Mouse (Mus musculus): ENCODE results near the gene Olfr427. TPM values are rescaled to one million over a fixed set of nuclear protein-coding genes. Genes with fewer than 3 reads are reported as not detected.
"Not testable (repeated sequence)": the region's sequence is repeated elsewhere in the genome, so short reads cannot be mapped to it uniquely, and the experiment has no call there.

Gene Olfr427
- not detected in 2 replicates for polyA plus RNA-seq (2012; rRNA removed)

GRCm38 (mm10) chr1:174096591-174096990, at the start of gene Olfr427:
Olfr427 (plus strand) TSS chr1:174096891.
- WGBS, result 87% methylated on average over 1 of the region's 1 CpGs
- no peaks in the 10 kb centered on the region for H3K36me3 ChIP-seq (ENCODE audit: control insufficient read depth, insufficient read depth, low read length)
- H3K4me1 ChIP-seq (ENCODE audit: control insufficient read depth, insufficient read depth, insufficient read length, low read length), result no peaks in the 10 kb centered on the region
- H3K27ac ChIP-seq (ENCODE audit: insufficient read depth, low read depth, low read length), result no peak within 1 kb of the TSS
- no peak for TF ChIP-seq CTCF (IDR thresholded peaks at IDR 0.05; ENCODE audit: extremely low read depth, insufficient read length, insufficient replicate concordance, low read depth, low read length)
- TF ChIP-seq POLR2A (IDR thresholded peaks at IDR 0.05; ENCODE audit: low read depth, low read length), result no peak
- H3K27me3 ChIP-seq (ENCODE audit: control insufficient read depth, insufficient read depth, low read length), result no peaks in the 10 kb centered on the region
- no peak within 1 kb of the TSS for H3K4me3 ChIP-seq (ENCODE audit: low read depth, low read length)

- H3K4me3 ChIP-seq (ENCODE audit: low read depth, low read length); H3K27ac ChIP-seq (ENCODE audit: insufficient read depth, low read depth, low read length); H3K36me3 ChIP-seq (ENCODE audit: control insufficient read depth, insufficient read depth, low read length); H3K4me1 ChIP-seq (ENCODE audit: control insufficient read depth, insufficient read depth, insufficient read length, low read length); H3K27me3 ChIP-seq (ENCODE audit: control insufficient read depth, insufficient read depth, low read length): not testable (repeated sequence)
- 74% methylated on average over 6 of the region's 6 CpGs for WGBS
Measured at GRCm38 (mm10) chr1:174048227-174048626, 48.5 kb upstream of the Olfr427 start.

- no peaks in the 10 kb centered on the region for H3K4me1 ChIP-seq (ENCODE audit: control insufficient read depth, insufficient read depth, insufficient read length, low read length)
- H3K4me3 ChIP-seq (ENCODE audit: low read depth, low read length), result no peak within 1 kb of the TSS
- no peaks in the 10 kb centered on the region for H3K27me3 ChIP-seq (ENCODE audit: control insufficient read depth, insufficient read depth, low read length)
- WGBS, result 55% methylated on average over 2 of the region's 2 CpGs
- no peaks in the 10 kb centered on the region for H3K36me3 ChIP-seq (ENCODE audit: control insufficient read depth, insufficient read depth, low read length)
- no peak for TF ChIP-seq CTCF (IDR thresholded peaks at IDR 0.05; ENCODE audit: extremely low read depth, insufficient read length, insufficient replicate concordance, low read depth, low read length)
- TF ChIP-seq POLR2A (IDR thresholded peaks at IDR 0.05; ENCODE audit: low read depth, low read length), result no peak
- H3K27ac ChIP-seq (ENCODE audit: insufficient read depth, low read depth, low read length), result no peak within 1 kb of the TSS
Measured at GRCm38 (mm10) chr1:174048893-174049292, 47.8 kb upstream of the Olfr427 start, which contains the start of gene Olfr432. Olfr432 (plus strand) TSS chr1:174049205.

GRCm38 (mm10) chr1:174049357-174049756, 47.3 kb upstream of the Olfr427 start:
- WGBS, result 65% methylated on average over 4 of the region's 4 CpGs
- not testable (repeated sequence) for H3K27me3 ChIP-seq (ENCODE audit: control insufficient read depth, insufficient read depth, low read length); H3K27ac ChIP-seq (ENCODE audit: insufficient read depth, low read depth, low read length); H3K36me3 ChIP-seq (ENCODE audit: control insufficient read depth, insufficient read depth, low read length); H3K4me3 ChIP-seq (ENCODE audit: low read depth, low read length); H3K4me1 ChIP-seq (ENCODE audit: control insufficient read depth, insufficient read depth, insufficient read length, low read length)

GRCm38 (mm10) chr1:174050532-174050931, 46.2 kb upstream of the Olfr427 start:
- no peak overlapping the region for H3K4me3 ChIP-seq (ENCODE audit: low read depth, low read length)
- 90% methylated on average over 4 of the region's 4 CpGs for WGBS
- H3K36me3 ChIP-seq (ENCODE audit: control insufficient read depth, insufficient read depth, low read length), result no peaks in the 10 kb centered on the region
- H3K4me1 ChIP-seq (ENCODE audit: control insufficient read depth, insufficient read depth, insufficient read length, low read length), result no peaks in the 10 kb centered on the region
- H3K27ac ChIP-seq (ENCODE audit: insufficient read depth, low read depth, low read length), result no peak overlapping the region
- TF ChIP-seq CTCF (IDR thresholded peaks at IDR 0.05; ENCODE audit: extremely low read depth, insufficient read length, insufficient replicate concordance, low read depth, low read length) (no peak), POLR2A (IDR thresholded peaks at IDR 0.05; ENCODE audit: low read depth, low read length) (no peak)
- no peaks in the 10 kb centered on the region for H3K27me3 ChIP-seq (ENCODE audit: control insufficient read depth, insufficient read depth, low read length)

GRCm38 (mm10) chr1:174051515-174051914, 45.2 kb upstream of the Olfr427 start:
- Histone ChIP-seq H3K36me3 (ENCODE audit: control insufficient read depth, insufficient read depth, low read length) (no peaks in the 10 kb centered on the region), H3K4me1 (ENCODE audit: control insufficient read depth, insufficient read depth, insufficient read length, low read length) (no peaks in the 10 kb centered on the region), H3K27ac (ENCODE audit: insufficient read depth, low read depth, low read length) (no peak overlapping the region), H3K27me3 (ENCODE audit: control insufficient read depth, insufficient read depth, low read length) (no peaks in the 10 kb centered on the region), H3K4me3 (ENCODE audit: low read depth, low read length) (no peak overlapping the region)
- WGBS, result 82% methylated on average over 4 of the region's 4 CpGs
- TF ChIP-seq CTCF (IDR thresholded peaks at IDR 0.05; ENCODE audit: extremely low read depth, insufficient read length, insufficient replicate concordance, low read depth, low read length) (no peak), POLR2A (IDR thresholded peaks at IDR 0.05; ENCODE audit: low read depth, low read length) (no peak)

DNA sequence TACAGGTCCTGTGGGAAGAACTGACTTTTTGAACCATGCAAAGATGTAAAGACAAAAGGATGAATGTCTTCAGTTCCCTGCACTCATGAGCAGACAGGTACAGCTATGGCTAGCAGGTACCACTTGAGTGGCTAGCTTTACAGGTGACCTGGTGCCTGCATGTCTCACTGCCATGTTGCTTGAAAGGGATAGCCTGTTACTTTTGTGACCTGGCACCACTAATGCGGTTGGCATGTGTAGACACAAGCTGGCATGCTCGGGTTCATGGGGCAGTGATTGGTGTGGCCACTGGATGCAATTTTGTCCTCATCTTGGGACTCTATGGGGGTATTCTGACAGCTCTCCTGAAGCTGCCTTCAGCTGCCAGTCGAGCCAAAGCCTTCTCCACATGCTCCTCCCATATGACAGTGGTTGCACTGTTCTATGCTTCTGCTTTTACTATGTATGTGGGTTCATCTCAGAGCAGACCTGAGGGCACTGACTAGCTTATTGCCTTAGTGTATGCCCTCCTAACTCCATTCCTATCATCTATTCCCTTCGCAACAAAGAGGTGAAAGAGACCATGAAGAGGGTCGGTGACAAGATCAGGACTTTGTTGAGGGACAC, 44.7 kb upstream of the Olfr427 start:
- Histone ChIP-seq H3K36me3 (ENCODE audit: control insufficient read depth, insufficient read depth, low read length) (no peaks in the 10 kb centered on the region), H3K4me1 (ENCODE audit: control insufficient read depth, insufficient read depth, insufficient read length, low read length) (no peaks in the 10 kb centered on the region), H3K27ac (ENCODE audit: insufficient read depth, low read depth, low read length) (no peak overlapping the region), H3K4me3 (ENCODE audit: low read depth, low read length) (no peak overlapping the region), H3K27me3 (ENCODE audit: control insufficient read depth, insufficient read depth, low read length) (no peaks in the 10 kb centered on the region)
- TF ChIP-seq POLR2A (IDR thresholded peaks at IDR 0.05; ENCODE audit: low read depth, low read length) (no peak), CTCF (IDR thresholded peaks at IDR 0.05; ENCODE audit: extremely low read depth, insufficient read length, insufficient replicate concordance, low read depth, low read length) (no peak)
- WGBS, result 80% methylated on average over 5 of the region's 5 CpGs

DNA sequence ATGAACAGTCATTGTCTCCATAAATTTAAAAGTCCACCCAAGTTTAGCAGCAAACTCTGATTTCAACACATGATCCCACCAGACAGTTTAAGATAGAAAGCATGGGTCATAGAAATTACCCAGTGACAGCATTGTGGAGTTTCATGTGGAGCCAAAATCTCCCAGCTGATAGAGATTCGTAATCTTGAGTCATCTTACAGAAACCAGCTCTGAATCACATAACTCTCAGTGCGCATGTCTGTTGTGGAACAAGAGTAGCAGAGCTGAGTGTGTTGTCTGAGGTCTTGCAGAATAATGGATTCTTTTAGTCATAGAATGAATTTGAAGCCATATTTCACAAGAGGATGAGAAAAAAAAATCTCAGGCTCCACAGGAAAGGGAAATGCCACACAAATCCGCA, 43.7 kb upstream of the Olfr427 start:
- Histone ChIP-seq H3K4me3 (ENCODE audit: low read depth, low read length) (no peak overlapping the region), H3K36me3 (ENCODE audit: control insufficient read depth, insufficient read depth, low read length) (no peaks in the 10 kb centered on the region), H3K4me1 (ENCODE audit: control insufficient read depth, insufficient read depth, insufficient read length, low read length) (no peaks in the 10 kb centered on the region), H3K27ac (ENCODE audit: insufficient read depth, low read depth, low read length) (no peak overlapping the region), H3K27me3 (ENCODE audit: control insufficient read depth, insufficient read depth, low read length) (no peaks in the 10 kb centered on the region)
- WGBS, result 79% methylated on average over 3 of the region's 3 CpGs
- no peak for TF ChIP-seq POLR2A (IDR thresholded peaks at IDR 0.05; ENCODE audit: low read depth, low read length)
- TF ChIP-seq CTCF (IDR thresholded peaks at IDR 0.05; ENCODE audit: extremely low read depth, insufficient read length, insufficient replicate concordance, low read depth, low read length), result no peak
